Mouse (Mus musculus): ENCODE data around the gene Zbtb43. TPM values are rescaled to one million over a fixed set of nuclear protein-coding genes. Genes with fewer than 3 reads are reported as not detected.
A peak's percentile ranks its signal among the peaks of the same experiment; 100 is the strongest.

Zbtb43 gene
- total and polyA plus RNA-seq, 3 experiments: 8.5 to 10.9 (median 8.9) TPM

DNA sequence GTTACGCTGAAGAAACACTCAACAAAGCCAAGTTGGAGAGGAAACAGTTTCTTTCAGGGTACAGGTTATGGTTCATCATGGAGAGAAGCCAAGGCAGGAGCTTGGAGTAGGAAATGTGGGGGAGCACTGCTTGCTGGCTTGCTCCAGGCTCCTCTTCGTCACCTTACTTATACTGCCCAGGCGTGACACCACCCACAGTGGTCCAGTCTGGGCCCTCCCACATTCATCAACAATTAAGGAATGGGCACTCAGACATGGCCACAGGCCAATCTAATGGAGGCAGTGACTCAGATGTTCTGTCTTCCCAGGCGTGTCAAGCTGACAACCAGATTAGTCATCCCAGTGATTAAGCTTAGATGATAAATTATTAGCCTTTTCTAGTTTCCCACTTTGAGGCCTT lies 29.9 kb upstream of the Zbtb43 start:
- Histone ChIP-seq H3K9ac (ENCODE audit: insufficient read depth, low read depth) (no peak overlapping the region), H3K79me2 (replicated peaks; ENCODE audit: control insufficient read depth, extremely low read depth, insufficient read depth, poor library complexity, severe bottlenecking) (no peaks in the 10 kb centered on the region), H3K4me3 (replicated peaks in 1 of 3; ENCODE audit: low read depth in 2 of 3, low read length in 2 of 3, poor library complexity in 1 of 3) (no peak overlapping the region), H3K27me3 (replicated peaks) (peaks cover 18% of the 10 kb centered on the region), H3K4me2 (ENCODE audit: insufficient read depth, low read depth, poor library complexity, severe bottlenecking) (no peak overlapping the region), H3K27ac (ENCODE audit: insufficient read depth, low read depth) (no peak overlapping the region), H3K9me3 (replicated peaks; ENCODE audit: low read length) (peaks cover 16% of the 10 kb centered on the region), H3K4me1 (ENCODE audit: control insufficient read depth in 1 of 2, insufficient read depth in 2 of 2) (no peaks in the 10 kb centered on the region; a peak in 1 of 4 replicates), H3K36me3 (replicated peaks in 1 of 2; ENCODE audit: control insufficient read depth in 1 of 2, insufficient read depth in 1 of 2, low read length in 1 of 2) (no peaks in the 10 kb centered on the region)
- DNase-seq (ENCODE audit: extremely low read depth): no peak
- TF ChIP-seq NRF1 (IDR thresholded peaks at IDR 0.05; ENCODE audit: low read depth, low read length) (no peak), IRF4 (IDR thresholded peaks at IDR 0.05; ENCODE audit: low read depth, low read length) (no peak), ELF1 (IDR thresholded peaks at IDR 0.05; ENCODE audit: low read depth, low read length) (no peak), EP300 (IDR thresholded peaks at IDR 0.05; ENCODE audit: low read length) (no peak), SIN3A (IDR thresholded peaks at IDR 0.05; ENCODE audit: low read length) (no peak)
- dilution Hi-C loops (cut with MboI; ENCODE audit: extremely low pct_ligation_motif_present, extremely low pct_unique_long_range_greater_than_20kb, low sequenced_read_pairs): no loop called here
- in situ Hi-C loops (cut with MboI; ENCODE audit: low pct_ligation_motif_present, low pct_unique_long_range_greater_than_20kb, low sequenced_read_pairs): loop anchor here (25.0 kb wide), 1 partner anchor 239 kb away; no protein-coding TSS in a partner anchor

DNA sequence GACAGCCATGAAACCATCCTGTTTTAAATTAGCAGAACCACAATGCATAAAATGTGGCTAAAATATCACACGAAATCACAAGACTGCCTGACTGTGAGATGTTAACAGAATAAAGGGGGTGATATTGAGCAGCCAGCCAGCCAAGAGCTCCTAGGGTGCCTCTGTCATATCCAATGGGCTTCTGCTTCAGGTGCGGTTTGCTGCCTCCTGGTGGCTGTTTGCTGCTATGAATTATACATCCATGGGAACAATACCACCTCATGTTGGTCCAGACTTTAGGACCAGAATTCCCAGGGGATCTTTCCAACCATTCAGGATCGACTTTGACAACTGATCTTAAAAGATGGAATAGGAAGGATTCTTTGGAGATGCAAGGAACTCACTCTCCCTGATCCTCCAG lies 27.3 kb upstream of the Zbtb43 start:
- H3K9ac ChIP-seq (ENCODE audit: insufficient read depth, low read depth): no peak overlapping the region
- peaks cover 0 to 5% of the 10 kb centered on the region in 2 experiments; a peak in 2 of 4 replicates for H3K4me1 ChIP-seq (ENCODE audit: control insufficient read depth in 1 of 2, insufficient read depth in 2 of 2)
- in situ Hi-C loops (cut with MboI; ENCODE audit: low pct_ligation_motif_present, low pct_unique_long_range_greater_than_20kb, low sequenced_read_pairs): loop anchor here (25.0 kb wide), 1 partner anchor 242 kb away; no protein-coding TSS in a partner anchor
- TF ChIP-seq CTCF (conservative IDR thresholded peaks at IDR 0.05 in 1 of 2, IDR thresholded peaks at IDR 0.05 in 1 of 2; ENCODE audit: low read depth in 2 of 2, low read length in 2 of 2): peak in 1 of 2 experiments; percentile 43; a peak in 2 of 4 replicates
- peak; percentile 21; the same call in 1 of the 2 replicates for TF ChIP-seq SMC3 (IDR thresholded peaks at IDR 0.05; ENCODE audit: low read depth, low read length)
- TF ChIP-seq PAX5 (IDR thresholded peaks at IDR 0.05; ENCODE audit: low read length): no peak
- no peaks in the 10 kb centered on the region for H3K79me2 ChIP-seq (replicated peaks; ENCODE audit: control insufficient read depth, extremely low read depth, insufficient read depth, poor library complexity, severe bottlenecking)
- DNase-seq (ENCODE audit: extremely low read depth): peak; percentile 16
- no peak overlapping the region for H3K27ac ChIP-seq (ENCODE audit: insufficient read depth, low read depth)
- H3K9me3 ChIP-seq (replicated peaks; ENCODE audit: low read length): peaks cover 16% of the 10 kb centered on the region
- H3K36me3 ChIP-seq (replicated peaks in 1 of 2; ENCODE audit: control insufficient read depth in 1 of 2, insufficient read depth in 1 of 2, low read length in 1 of 2): no peaks in the 10 kb centered on the region
- dilution Hi-C loops (cut with MboI; ENCODE audit: extremely low pct_ligation_motif_present, extremely low pct_unique_long_range_greater_than_20kb, low sequenced_read_pairs): no loop called here
- no peak overlapping the region for H3K4me3 ChIP-seq (replicated peaks in 1 of 3; ENCODE audit: low read depth in 2 of 3, low read length in 2 of 3, poor library complexity in 1 of 3)
- no peak overlapping the region for H3K4me2 ChIP-seq (ENCODE audit: insufficient read depth, low read depth, poor library complexity, severe bottlenecking)
- H3K27me3 ChIP-seq (replicated peaks): peaks cover 15% of the 10 kb centered on the region

DNA sequence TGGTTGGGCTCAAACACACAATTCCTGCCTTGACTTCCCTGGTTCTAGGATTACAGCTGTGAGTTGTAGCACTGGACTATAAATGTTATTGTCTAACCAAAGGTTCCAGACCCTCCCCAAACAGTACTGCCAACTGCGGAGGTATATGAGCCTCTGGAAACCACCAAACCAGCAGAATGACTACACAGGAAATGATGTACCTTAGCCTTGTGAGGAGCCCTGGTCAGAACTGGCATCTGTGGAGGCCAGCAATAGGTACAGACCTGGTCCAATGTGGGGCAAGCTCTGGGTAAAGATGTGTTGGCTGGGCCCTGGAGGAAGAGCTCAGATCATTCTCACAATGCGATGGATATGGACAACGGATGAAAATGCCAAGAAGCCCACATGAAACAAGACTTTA lies 23.7 kb upstream of the Zbtb43 start:
- no peaks in the 10 kb centered on the region for H3K79me2 ChIP-seq (replicated peaks; ENCODE audit: control insufficient read depth, extremely low read depth, insufficient read depth, poor library complexity, severe bottlenecking)
- no peak for TF ChIP-seq JUN (IDR thresholded peaks at IDR 0.05; ENCODE audit: insufficient read depth, low read depth, low read length)
- TF ChIP-seq JUND (conservative IDR thresholded peaks at IDR 0.05; ENCODE audit: low read depth, low read length): no peak
- TF ChIP-seq BHLHE40 (IDR thresholded peaks at IDR 0.05; ENCODE audit: low read depth, low read length): no peak
- TF ChIP-seq ELF1 (IDR thresholded peaks at IDR 0.05; ENCODE audit: low read depth, low read length): no peak
- no peak for TF ChIP-seq NRF1 (IDR thresholded peaks at IDR 0.05; ENCODE audit: low read depth, low read length)
- TF ChIP-seq TCF12 (IDR thresholded peaks at IDR 0.05; ENCODE audit: low read depth, low read length): no peak
- TF ChIP-seq UBTF (IDR thresholded peaks at IDR 0.05; ENCODE audit: low read depth, low read length): no peak
- TF ChIP-seq ZC3H11A (IDR thresholded peaks at IDR 0.05; ENCODE audit: low read depth, low read length): no peak
- no peaks in the 10 kb centered on the region for H3K36me3 ChIP-seq (replicated peaks in 1 of 2; ENCODE audit: control insufficient read depth in 1 of 2, insufficient read depth in 1 of 2, low read length in 1 of 2)
- no peak overlapping the region for H3K9ac ChIP-seq (ENCODE audit: insufficient read depth, low read depth)
- dilution Hi-C loops (cut with MboI; ENCODE audit: extremely low pct_ligation_motif_present, extremely low pct_unique_long_range_greater_than_20kb, low sequenced_read_pairs): no loop called here
- no peak overlapping the region for H3K4me3 ChIP-seq (replicated peaks in 1 of 3; ENCODE audit: low read depth in 2 of 3, low read length in 2 of 3, poor library complexity in 1 of 3)
- in situ Hi-C loops (cut with MboI; ENCODE audit: low pct_ligation_motif_present, low pct_unique_long_range_greater_than_20kb, low sequenced_read_pairs): loop anchor here (25.0 kb wide), 1 partner anchor 245 kb away; no protein-coding TSS in a partner anchor
- H3K4me1 ChIP-seq (ENCODE audit: control insufficient read depth in 1 of 2, insufficient read depth in 2 of 2): peaks cover 0 to 5% of the 10 kb centered on the region in 2 experiments; a peak in 1 of 4 replicates
- no peak for DNase-seq (ENCODE audit: extremely low read depth)
- H3K9me3 ChIP-seq (replicated peaks; ENCODE audit: low read length): peaks cover 16% of the 10 kb centered on the region
- no peak overlapping the region for H3K27ac ChIP-seq (ENCODE audit: insufficient read depth, low read depth)
- H3K27me3 ChIP-seq (replicated peaks): peaks cover 15% of the 10 kb centered on the region
- H3K4me2 ChIP-seq (ENCODE audit: insufficient read depth, low read depth, poor library complexity, severe bottlenecking): no peak overlapping the region
